Mouse (Mus musculus): ENCODE data around the gene Bcat2. TPM values are rescaled to one million over a fixed set of nuclear protein-coding genes. Genes with fewer than 3 reads are reported as not detected.

Gene Bcat2
- polyA plus RNA-seq, 1 experiment from 2014 or later, result 17.4 TPM

GRCm38 (mm10) chr7:45593118-45593815 lies 23.3 kb downstream of the Bcat2 start:
- Histone ChIP-seq H3K4me2 (replicated peaks) (no peak overlapping the region), H3K27ac (no peak overlapping the region), H3K27me3 (ENCODE audit: control insufficient read depth, insufficient read depth, low read length) (no peaks in the 10 kb centered on the region), H3K4me1 (replicated peaks; ENCODE audit: control insufficient read depth, insufficient read depth, low read length) (no peaks in the 10 kb centered on the region; the same call in 1 of the 2 replicates), H3K9me3 (ENCODE audit: control insufficient read depth, low read length) (no peaks in the 10 kb centered on the region), H3K36me3 (replicated peaks; ENCODE audit: control insufficient read depth, insufficient read depth) (no peaks in the 10 kb centered on the region), H3K4me3 (replicated peaks; ENCODE audit: low read length) (no peak overlapping the region), H3K9ac (no peak overlapping the region)
- WGBS, result 23% methylated on average over 10 of the region's 10 CpGs
- DNase-seq (ENCODE audit: low spot score) (peak; percentile 68), ATAC-seq (ENCODE audit: low FRiP score) (no peak)

- H3K9me3 ChIP-seq (ENCODE audit: control insufficient read depth, low read length), result no peaks in the 10 kb centered on the region
- no peak for ATAC-seq (ENCODE audit: low FRiP score)
- H3K36me3 ChIP-seq (replicated peaks; ENCODE audit: control insufficient read depth, insufficient read depth), result no peaks in the 10 kb centered on the region
- H3K4me2 ChIP-seq (replicated peaks), result no peak overlapping the region
- DNase-seq (ENCODE audit: low spot score), result no peak
- WGBS, result 88% methylated on average over 4 of the region's 4 CpGs
- H3K9ac ChIP-seq, result no peak overlapping the region
- H3K4me3 ChIP-seq (replicated peaks; ENCODE audit: low read length), result no peak overlapping the region
- no peaks in the 10 kb centered on the region for H3K27me3 ChIP-seq (ENCODE audit: control insufficient read depth, insufficient read depth, low read length)
- H3K4me1 ChIP-seq (replicated peaks; ENCODE audit: control insufficient read depth, insufficient read depth, low read length), result no peaks in the 10 kb centered on the region
- no peak overlapping the region for H3K27ac ChIP-seq
Measured at GRCm38 (mm10) chr7:45595176-45595575, 25.2 kb downstream of the Bcat2 start.

- Histone ChIP-seq H3K4me3 (replicated peaks; ENCODE audit: low read length) (no peak overlapping the region), H3K9me3 (ENCODE audit: control insufficient read depth, low read length) (no peaks in the 10 kb centered on the region), H3K27me3 (ENCODE audit: control insufficient read depth, insufficient read depth, low read length) (no peaks in the 10 kb centered on the region), H3K4me2 (replicated peaks) (no peak overlapping the region), H3K4me1 (replicated peaks; ENCODE audit: control insufficient read depth, insufficient read depth, low read length) (no peaks in the 10 kb centered on the region), H3K27ac (no peak overlapping the region), H3K36me3 (replicated peaks; ENCODE audit: control insufficient read depth, insufficient read depth) (no peaks in the 10 kb centered on the region), H3K9ac (no peak overlapping the region)
- WGBS, result 88% methylated on average over 1 of the region's 1 CpGs
- ATAC-seq (ENCODE audit: low FRiP score) (no peak), DNase-seq (ENCODE audit: low spot score) (no peak)
Measured at GRCm38 (mm10) chr7:45596107-45596506, 26.2 kb downstream of the Bcat2 start.

- Histone ChIP-seq H3K27me3 (ENCODE audit: control insufficient read depth, insufficient read depth, low read length) (no peaks in the 10 kb centered on the region), H3K9ac (no peak overlapping the region), H3K9me3 (ENCODE audit: control insufficient read depth, low read length) (no peaks in the 10 kb centered on the region), H3K27ac (no peak overlapping the region), H3K36me3 (replicated peaks; ENCODE audit: control insufficient read depth, insufficient read depth) (no peaks in the 10 kb centered on the region), H3K4me3 (replicated peaks; ENCODE audit: low read length) (no peak overlapping the region), H3K4me1 (replicated peaks; ENCODE audit: control insufficient read depth, insufficient read depth, low read length) (no peaks in the 10 kb centered on the region), H3K4me2 (replicated peaks) (no peak overlapping the region)
- no peak for DNase-seq (ENCODE audit: low spot score)
- 93% methylated on average over 5 of the region's 5 CpGs for WGBS
- ATAC-seq (ENCODE audit: low FRiP score), result no peak
Measured at GRCm38 (mm10) chr7:45597013-45597412, 27.1 kb downstream of the Bcat2 start.

- no peaks in the 10 kb centered on the region for H3K4me1 ChIP-seq (replicated peaks; ENCODE audit: control insufficient read depth, insufficient read depth, low read length)
- H3K4me2 ChIP-seq (replicated peaks), result no peak overlapping the region
- no peak overlapping the region for H3K4me3 ChIP-seq (replicated peaks; ENCODE audit: low read length)
- no peak overlapping the region for H3K27ac ChIP-seq
- DNase-seq (ENCODE audit: low spot score) (no peak), ATAC-seq (ENCODE audit: low FRiP score) (no peak)
- no peak overlapping the region for H3K9ac ChIP-seq
- H3K36me3 ChIP-seq (replicated peaks; ENCODE audit: control insufficient read depth, insufficient read depth), result no peaks in the 10 kb centered on the region
- 90% methylated on average over 6 of the region's 6 CpGs for WGBS
- no peaks in the 10 kb centered on the region for H3K27me3 ChIP-seq (ENCODE audit: control insufficient read depth, insufficient read depth, low read length)
- no peaks in the 10 kb centered on the region for H3K9me3 ChIP-seq (ENCODE audit: control insufficient read depth, low read length)
Measured at GRCm38 (mm10) chr7:45597527-45597926, 27.6 kb downstream of the Bcat2 start.

GRCm38 (mm10) chr7:45598960-45599879 lies 29.3 kb downstream of the Bcat2 start:
- H3K4me2 ChIP-seq (replicated peaks), result no peak overlapping the region
- no peaks in the 10 kb centered on the region for H3K4me1 ChIP-seq (replicated peaks; ENCODE audit: control insufficient read depth, insufficient read depth, low read length)
- H3K9me3 ChIP-seq (ENCODE audit: control insufficient read depth, low read length), result no peaks in the 10 kb centered on the region
- no peak overlapping the region for H3K27ac ChIP-seq
- no peak overlapping the region for H3K9ac ChIP-seq
- 51% methylated on average over 18 of the region's 18 CpGs for WGBS
- H3K4me3 ChIP-seq (replicated peaks; ENCODE audit: low read length), result no peak overlapping the region
- H3K36me3 ChIP-seq (replicated peaks; ENCODE audit: control insufficient read depth, insufficient read depth), result no peaks in the 10 kb centered on the region
- H3K27me3 ChIP-seq (ENCODE audit: control insufficient read depth, insufficient read depth, low read length), result no peaks in the 10 kb centered on the region
- ATAC-seq (ENCODE audit: low FRiP score) (no peak), DNase-seq (ENCODE audit: low spot score) (no peak)

GRCm38 (mm10) chr7:45605704-45606289 lies 35.8 kb downstream of the Bcat2 start:
- H3K36me3 ChIP-seq (replicated peaks; ENCODE audit: control insufficient read depth, insufficient read depth), result no peaks in the 10 kb centered on the region
- H3K4me3 ChIP-seq (replicated peaks; ENCODE audit: low read length), result no peak overlapping the region
- WGBS, result 86% methylated on average over 9 of the region's 9 CpGs
- H3K9me3 ChIP-seq (ENCODE audit: control insufficient read depth, low read length), result no peaks in the 10 kb centered on the region
- ATAC-seq (ENCODE audit: low FRiP score) (no peak), DNase-seq (ENCODE audit: low spot score) (no peak)
- H3K4me2 ChIP-seq (replicated peaks), result no peak overlapping the region
- H3K27ac ChIP-seq, result no peak overlapping the region
- H3K4me1 ChIP-seq (replicated peaks; ENCODE audit: control insufficient read depth, insufficient read depth, low read length), result no peaks in the 10 kb centered on the region
- H3K9ac ChIP-seq, result no peak overlapping the region
- H3K27me3 ChIP-seq (ENCODE audit: control insufficient read depth, insufficient read depth, low read length), result no peaks in the 10 kb centered on the region

- no peaks in the 10 kb centered on the region for H3K9me3 ChIP-seq (ENCODE audit: control insufficient read depth, low read length)
- H3K9ac ChIP-seq, result no peak overlapping the region
- H3K27ac ChIP-seq, result no peak overlapping the region
- no peak overlapping the region for H3K4me2 ChIP-seq (replicated peaks)
- H3K36me3 ChIP-seq (replicated peaks; ENCODE audit: control insufficient read depth, insufficient read depth), result no peaks in the 10 kb centered on the region
- no peak for ATAC-seq (ENCODE audit: low FRiP score)
- no peaks in the 10 kb centered on the region for H3K27me3 ChIP-seq (ENCODE audit: control insufficient read depth, insufficient read depth, low read length)
- no peak overlapping the region for H3K4me3 ChIP-seq (replicated peaks; ENCODE audit: low read length)
- 71% methylated on average over 1 of the region's 1 CpGs for WGBS
- no peaks in the 10 kb centered on the region for H3K4me1 ChIP-seq (replicated peaks; ENCODE audit: control insufficient read depth, insufficient read depth, low read length)
- DNase-seq (ENCODE audit: low spot score), result no peak
Measured at GRCm38 (mm10) chr7:45609511-45609910, 39.6 kb downstream of the Bcat2 start.

- WGBS, result 31% methylated on average over 6 of the region's 6 CpGs
Measured at GRCm38 (mm10) chr7:45616277-45616676, 46.3 kb downstream of the Bcat2 start.

More at GRCm38 (mm10) chr7:45616277-45616676, 46.3 kb downstream of the Bcat2 start:
- H3K9me3 ChIP-seq (ENCODE audit: control insufficient read depth, low read length), result no peaks in the 10 kb centered on the region
- no peak overlapping the region for H3K4me3 ChIP-seq (replicated peaks; ENCODE audit: low read length)
- peaks cover 40% of the 10 kb centered on the region for H3K27me3 ChIP-seq (ENCODE audit: control insufficient read depth, insufficient read depth, low read length)
- ATAC-seq (ENCODE audit: low FRiP score) (no peak), DNase-seq (ENCODE audit: low spot score) (no peak)
- H3K4me1 ChIP-seq (replicated peaks; ENCODE audit: control insufficient read depth, insufficient read depth, low read length), result no peaks in the 10 kb centered on the region
- no peak overlapping the region for H3K27ac ChIP-seq
- no peak overlapping the region for H3K4me2 ChIP-seq (replicated peaks)
- no peak overlapping the region for H3K9ac ChIP-seq
- no peaks in the 10 kb centered on the region for H3K36me3 ChIP-seq (replicated peaks; ENCODE audit: control insufficient read depth, insufficient read depth)

All from hindbrain, embryonic 14.5 days (tissue).